Mouse (Mus musculus) MEL (cell line): ENCODE measurements around the gene Sv2b. TPM values are rescaled to one million over a fixed set of nuclear protein-coding genes. Genes with fewer than 3 reads are reported as not detected.
"Not testable (repeated sequence)": the region's sequence is repeated elsewhere in the genome, so short reads cannot be mapped to it uniquely, and the experiment has no call there.

Experiments used
- DNase-seq: peaks from one replicate; pipeline ENCODE4 v3.0.0; 2011; ENCODE audit warnings: low read depth, low spot score
- H3K27ac ChIP-seq: 2 replicates; pipeline ENCODE4 v1.5.1; 2012; ENCODE audit warnings: low read depth, mild to moderate bottlenecking, control low read depth, low read length, moderate library complexity; ENCODE audit not compliant: control insufficient read depth
- H3K27me3 ChIP-seq, 2 experiments: fragments of 150-350 bp in 1 of 2; sonication (generic) in 1 of 2; 2 replicates each; pipeline ENCODE4 v1.6.1; 2012; ENCODE audit warnings: low read length in 2 of 2, mild to moderate bottlenecking in 2 of 2, improper control_type of control experiment in 1 of 2, moderate library complexity in 1 of 2; ENCODE audit not compliant: insufficient read depth in 2 of 2, control insufficient read depth in 1 of 2
- H3K36me3 ChIP-seq, 2 experiments: 2 replicates each; pipeline ENCODE4 v1.6.1; 2012 to 2014; ENCODE audit warnings: low read length in 2 of 2, improper control_type of control experiment in 1 of 2, inconsistent platforms in 1 of 2, mild to moderate bottlenecking in 1 of 2; ENCODE audit not compliant: insufficient read depth in 2 of 2, control insufficient read depth in 1 of 2
- H3K4me1 ChIP-seq, 2 experiments: fragments of 150-350 bp in 1 of 2; sonication (generic) in 1 of 2; 2 replicates each; pipeline ENCODE4 v1.6.1; 2012; ENCODE audit warnings: low read length in 2 of 2, improper control_type of control experiment in 1 of 2, mild to moderate bottlenecking in 1 of 2; ENCODE audit not compliant: insufficient read depth in 2 of 2, control insufficient read depth in 1 of 2
- H3K4me3 ChIP-seq, 2 experiments: fragments of 150-350 bp in 1 of 2; sonication (generic) in 1 of 2; 2 replicates each; pipeline ENCODE4 v1.5.1; 2012; ENCODE audit warnings: low read depth in 2 of 2, low read length in 2 of 2, mild to moderate bottlenecking in 2 of 2, moderate library complexity in 2 of 2, control low read depth in 1 of 2, improper control_type of control experiment in 1 of 2; ENCODE audit not compliant: control insufficient read depth in 1 of 2, insufficient read depth in 1 of 2
- H3K79me2 ChIP-seq: 2 replicates; pipeline ENCODE4 v1.6.1; 2012; ENCODE audit warnings: mild to moderate bottlenecking, low read length, moderate library complexity; ENCODE audit not compliant: control insufficient read depth, poor library complexity, insufficient read depth
- H3K9ac ChIP-seq: 2 replicates; pipeline ENCODE4 v1.6.1; 2012; ENCODE audit warnings: low read depth, mild to moderate bottlenecking, control low read depth, low read length, moderate library complexity; ENCODE audit not compliant: control insufficient read depth, poor library complexity, severe bottlenecking
- H3K9me3 ChIP-seq: fragments of 150-350 bp; sonication (generic); replicated peaks from 2 replicates; pipeline ENCODE4 v1.6.1; 2012; ENCODE audit warnings: mild to moderate bottlenecking, low read length, improper control_type of control experiment, moderate library complexity; ENCODE audit not compliant: insufficient read depth
- BHLHE40 ChIP-seq: IDR thresholded peaks from 2 replicates; pipeline ENCODE4 v1.6.1; 2012; ENCODE audit warnings: low read depth, mild to moderate bottlenecking, inconsistent platforms, low read length, improper control_type of control experiment, borderline replicate concordance
- CHD2 ChIP-seq: IDR thresholded peaks from 2 replicates; pipeline ENCODE4 v1.6.1; 2011; ENCODE audit warnings: low read length, improper control_type of control experiment
- CTCF ChIP-seq, 3 experiments: IDR thresholded peaks in 2 of 3; conservative IDR thresholded peaks in 1 of 3; 2 replicates each; pipeline ENCODE4 v1.5.1; 2011 to 2012; ENCODE audit warnings: low read length in 3 of 3, low read depth in 2 of 3, mild to moderate bottlenecking in 2 of 3, improper control_type of control experiment in 1 of 3, inconsistent platforms in 1 of 3, mixed read lengths in 1 of 3, moderate library complexity in 1 of 3; ENCODE audit not compliant: control insufficient read depth in 1 of 3, insufficient read depth in 1 of 3, poor library complexity in 1 of 3, severe bottlenecking in 1 of 3
- EP300 ChIP-seq, 2 experiments: IDR thresholded peaks; 2 replicates each; pipeline ENCODE4 v1.6.1; 2011; ENCODE audit warnings: improper control_type of control experiment in 2 of 2, low read length in 2 of 2, low read depth in 1 of 2, mild to moderate bottlenecking in 1 of 2
- GABPA ChIP-seq: IDR thresholded peaks from 2 replicates; pipeline ENCODE4 v1.6.1; 2012; ENCODE audit warnings: low read depth, mild to moderate bottlenecking, inconsistent platforms, low read length, improper control_type of control experiment, moderate library complexity
- MAX ChIP-seq: IDR thresholded peaks from 2 replicates; pipeline ENCODE4 v1.6.1; 2011; ENCODE audit warnings: low read length, improper control_type of control experiment
- MEF2A ChIP-seq: IDR thresholded peaks from 2 replicates; pipeline ENCODE4 v1.6.1; 2014; ENCODE audit warnings: low read depth, mild to moderate bottlenecking, inconsistent platforms, low read length, improper control_type of control experiment; ENCODE audit not compliant: poor library complexity, insufficient replicate concordance, severe bottlenecking; ENCODE audit errors: extremely low read depth
- MYB ChIP-seq: IDR thresholded peaks from 2 replicates; pipeline ENCODE4 v1.6.1; 2011; ENCODE audit warnings: mild to moderate bottlenecking, low read depth, low read length, improper control_type of control experiment
- MYC ChIP-seq: IDR thresholded peaks from 2 replicates; pipeline ENCODE4 v1.6.1; 2011; ENCODE audit warnings: low read depth, mild to moderate bottlenecking, low read length, improper control_type of control experiment, moderate library complexity
- NELFE ChIP-seq: IDR thresholded peaks from 2 replicates; pipeline ENCODE4 v1.6.1; 2011; ENCODE audit warnings: low read depth, low read length, improper control_type of control experiment
- POLR2AphosphoS2 ChIP-seq: IDR thresholded peaks from 2 replicates; pipeline ENCODE4 v1.6.1; 2011; ENCODE audit warnings: low read length, improper control_type of control experiment
- SMC3 ChIP-seq: IDR thresholded peaks from 2 replicates; pipeline ENCODE4 v1.6.1; 2011; ENCODE audit warnings: low read depth, low read length, improper control_type of control experiment
- UBTF ChIP-seq: IDR thresholded peaks from 2 replicates; pipeline ENCODE4 v1.6.1; 2012; ENCODE audit warnings: low read depth, mild to moderate bottlenecking, inconsistent platforms, low read length, improper control_type of control experiment, moderate library complexity, borderline replicate concordance; ENCODE audit not compliant: insufficient read depth
- USF2 ChIP-seq, 2 experiments: IDR thresholded peaks; 2 replicates each; pipeline ENCODE4 v1.6.1; 2011 to 2012; ENCODE audit warnings: improper control_type of control experiment in 2 of 2, low read length in 2 of 2, borderline replicate concordance in 1 of 2, inconsistent platforms in 1 of 2, low read depth in 1 of 2, mild to moderate bottlenecking in 1 of 2; ENCODE audit not compliant: insufficient read depth in 1 of 2
- ZMIZ1 ChIP-seq: IDR thresholded peaks from 2 replicates; pipeline ENCODE4 v1.6.1; 2012; ENCODE audit warnings: low read depth, mild to moderate bottlenecking, inconsistent platforms, low read length, improper control_type of control experiment, moderate library complexity
- ZNF384 ChIP-seq: IDR thresholded peaks from 2 replicates; pipeline ENCODE4 v1.6.1; 2012; ENCODE audit warnings: low read depth, mild to moderate bottlenecking, inconsistent platforms, low read length, improper control_type of control experiment
- polyA plus RNA-seq, 2 experiments: library from polyadenylated mRNA; stranded (reverse) in 1 of 2; unstranded in 1 of 2; fragments of >175 nt in 1 of 2; fragments of >200 nt in 1 of 2; gene quantifications; 2 replicates each; pipeline versions ENCODE4 v1.2.1 to v1.2.4; 2012; ENCODE audit warnings: low replicate concordance in 2 of 2, low read depth in 1 of 2; ENCODE audit not compliant: insufficient read length in 2 of 2, insufficient read depth in 1 of 2, missing spikeins in 1 of 2
- total RNA-seq: library from RNA; depleted of rRNA; stranded (reverse); fragments of 300-350 nt; gene quantifications from 2 replicates; pipeline ENCODE4 v1.2.3, GENCODE M21; 2012

Sv2b gene
- total and polyA plus RNA-seq, 3 experiments = not detected

DNA sequence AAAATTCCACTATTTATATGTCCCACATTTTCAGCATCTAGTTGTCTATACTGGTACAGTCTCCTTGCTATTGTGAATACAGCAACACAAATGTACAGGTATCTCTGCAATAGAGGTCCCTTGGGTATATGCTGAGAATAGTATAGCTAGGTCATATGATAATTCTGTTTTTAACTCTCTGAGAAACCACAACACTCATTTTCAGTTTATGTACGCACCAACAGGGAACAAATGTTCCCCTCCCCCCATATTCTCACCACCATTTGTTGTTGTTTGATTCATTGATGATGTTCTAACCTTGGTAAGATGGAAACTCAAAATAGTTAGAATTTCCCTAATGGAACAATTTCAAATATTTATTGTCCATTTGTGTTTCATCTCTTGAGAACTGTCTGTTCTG, 16.2 kb upstream of the Sv2b start:
- H3K27me3 ChIP-seq = peaks cover 0 to 5% of the 10 kb centered on the region in 2 experiments; a peak in 2 of 4 replicates
- H3K36me3 ChIP-seq = no peaks in the 10 kb centered on the region
- H3K27ac ChIP-seq = no peak overlapping the region
- no peaks in the 10 kb centered on the region for H3K9me3 ChIP-seq
- no peak overlapping the region for H3K9ac ChIP-seq
- DNase-seq = no peak
- H3K4me1 ChIP-seq = no peaks in the 10 kb centered on the region
- no peaks in the 10 kb centered on the region for H3K79me2 ChIP-seq
- no peak for TF ChIP-seq GABPA
- TF ChIP-seq ZNF384 = no peak
- no peak for TF ChIP-seq MYC
- no peak for TF ChIP-seq CTCF (IDR thresholded peaks at IDR 0.05 in 2 of 3, conservative IDR thresholded peaks at IDR 0.05 in 1 of 3; ENCODE audit: control insufficient read depth in 1 of 3, insufficient read depth in 1 of 3, low read depth in 2 of 3, low read length in 3 of 3, poor library complexity in 1 of 3, severe bottlenecking in 1 of 3)
- TF ChIP-seq SMC3 = no peak
- no peak for TF ChIP-seq ZMIZ1
- no peak for TF ChIP-seq NELFE
- TF ChIP-seq CHD2 = no peak
- TF ChIP-seq MEF2A = no peak
- TF ChIP-seq MYB = no peak
- no peak for TF ChIP-seq MAX
- no peak for TF ChIP-seq EP300 (IDR thresholded peaks at IDR 0.05; ENCODE audit: low read depth in 1 of 2, low read length in 2 of 2)
- no peak for TF ChIP-seq UBTF
- no peak for TF ChIP-seq POLR2AphosphoS2
- TF ChIP-seq BHLHE40 = no peak
- no peak for TF ChIP-seq USF2 (IDR thresholded peaks at IDR 0.05; ENCODE audit: borderline replicate concordance in 1 of 2, insufficient read depth in 1 of 2, low read depth in 1 of 2, low read length in 2 of 2)
- TF ChIP-seq, all 39 proteins: peak for 0
- no peak overlapping the region for H3K4me3 ChIP-seq

DNA sequence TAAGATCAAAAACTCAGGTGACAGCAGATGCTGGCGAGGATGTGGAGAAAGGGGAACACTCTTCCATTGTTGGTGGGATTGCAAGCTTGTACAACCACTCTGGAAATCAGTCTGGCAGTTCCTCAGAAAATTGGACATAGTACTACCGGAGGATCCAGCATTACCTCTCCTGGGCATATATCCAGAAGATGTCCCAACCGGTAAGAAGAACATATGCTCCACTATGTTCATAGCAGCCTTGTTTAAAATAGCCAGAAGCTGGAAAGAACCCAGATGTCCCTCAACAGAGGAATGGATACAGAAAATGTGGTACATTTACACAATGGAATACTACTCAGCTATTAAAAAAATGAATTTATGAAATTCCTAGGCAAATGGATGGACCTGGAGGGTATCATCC, 13.7 kb upstream of the Sv2b start:
- not testable (repeated sequence) for H3K9ac ChIP-seq, H3K27me3 ChIP-seq, DNase-seq, H3K27ac ChIP-seq, H3K9me3 ChIP-seq, H3K79me2 ChIP-seq, H3K4me3 ChIP-seq, H3K36me3 ChIP-seq, H3K4me1 ChIP-seq
